Mouse (Mus musculus) MEL (cell line): Measurements from ENCODE around the gene Glt8d1. TPM values are rescaled to one million over a fixed set of nuclear protein-coding genes. Genes with fewer than 3 reads are reported as not detected.

Source experiments
- DNase-seq: peaks from one replicate; pipeline ENCODE4 v3.0.0; 2011; ENCODE audit warnings: low read depth, low spot score
- H3K27ac ChIP-seq: 2 replicates; pipeline ENCODE4 v1.5.1; 2012; ENCODE audit warnings: low read depth, mild to moderate bottlenecking, control low read depth, low read length, moderate library complexity; ENCODE audit not compliant: control insufficient read depth
- H3K27me3 ChIP-seq, 2 experiments: fragments of 150-350 bp in 1 of 2; sonication (generic) in 1 of 2; 2 replicates each; pipeline ENCODE4 v1.6.1; 2012; ENCODE audit warnings: low read length in 2 of 2, mild to moderate bottlenecking in 2 of 2, improper control_type of control experiment in 1 of 2, moderate library complexity in 1 of 2; ENCODE audit not compliant: insufficient read depth in 2 of 2, control insufficient read depth in 1 of 2
- H3K36me3 ChIP-seq, 2 experiments: 2 replicates each; pipeline ENCODE4 v1.6.1; 2012 to 2014; ENCODE audit warnings: low read length in 2 of 2, improper control_type of control experiment in 1 of 2, inconsistent platforms in 1 of 2, mild to moderate bottlenecking in 1 of 2; ENCODE audit not compliant: insufficient read depth in 2 of 2, control insufficient read depth in 1 of 2
- H3K4me1 ChIP-seq, 2 experiments: fragments of 150-350 bp in 1 of 2; sonication (generic) in 1 of 2; 2 replicates each; pipeline ENCODE4 v1.6.1; 2012; ENCODE audit warnings: low read length in 2 of 2, improper control_type of control experiment in 1 of 2, mild to moderate bottlenecking in 1 of 2; ENCODE audit not compliant: insufficient read depth in 2 of 2, control insufficient read depth in 1 of 2
- H3K4me3 ChIP-seq, 2 experiments: fragments of 150-350 bp in 1 of 2; sonication (generic) in 1 of 2; 2 replicates each; pipeline ENCODE4 v1.5.1; 2012; ENCODE audit warnings: low read depth in 2 of 2, low read length in 2 of 2, mild to moderate bottlenecking in 2 of 2, moderate library complexity in 2 of 2, control low read depth in 1 of 2, improper control_type of control experiment in 1 of 2; ENCODE audit not compliant: control insufficient read depth in 1 of 2, insufficient read depth in 1 of 2
- H3K79me2 ChIP-seq: 2 replicates; pipeline ENCODE4 v1.6.1; 2012; ENCODE audit warnings: mild to moderate bottlenecking, low read length, moderate library complexity; ENCODE audit not compliant: control insufficient read depth, poor library complexity, insufficient read depth
- H3K9ac ChIP-seq: 2 replicates; pipeline ENCODE4 v1.6.1; 2012; ENCODE audit warnings: low read depth, mild to moderate bottlenecking, control low read depth, low read length, moderate library complexity; ENCODE audit not compliant: control insufficient read depth, poor library complexity, severe bottlenecking
- H3K9me3 ChIP-seq: fragments of 150-350 bp; sonication (generic); replicated peaks from 2 replicates; pipeline ENCODE4 v1.6.1; 2012; ENCODE audit warnings: mild to moderate bottlenecking, low read length, improper control_type of control experiment, moderate library complexity; ENCODE audit not compliant: insufficient read depth
- BHLHE40 ChIP-seq: IDR thresholded peaks from 2 replicates; pipeline ENCODE4 v1.6.1; 2012; ENCODE audit warnings: low read depth, mild to moderate bottlenecking, inconsistent platforms, low read length, improper control_type of control experiment, borderline replicate concordance
- CHD2 ChIP-seq: IDR thresholded peaks from 2 replicates; pipeline ENCODE4 v1.6.1; 2011; ENCODE audit warnings: low read length, improper control_type of control experiment
- CTCF ChIP-seq, 3 experiments: IDR thresholded peaks in 2 of 3; conservative IDR thresholded peaks in 1 of 3; 2 replicates each; pipeline ENCODE4 v1.5.1; 2011 to 2012; ENCODE audit warnings: low read length in 3 of 3, low read depth in 2 of 3, mild to moderate bottlenecking in 2 of 3, improper control_type of control experiment in 1 of 3, inconsistent platforms in 1 of 3, mixed read lengths in 1 of 3, moderate library complexity in 1 of 3; ENCODE audit not compliant: control insufficient read depth in 1 of 3, insufficient read depth in 1 of 3, poor library complexity in 1 of 3, severe bottlenecking in 1 of 3
- E2F4 ChIP-seq: IDR thresholded peaks from 2 replicates; pipeline ENCODE4 v1.6.1; 2011; ENCODE audit warnings: low read depth, low read length, improper control_type of control experiment, borderline replicate concordance
- ELF1 ChIP-seq: IDR thresholded peaks from 2 replicates; pipeline ENCODE4 v1.6.1; 2014; ENCODE audit warnings: low read depth, mild to moderate bottlenecking, inconsistent platforms, low read length, improper control_type of control experiment, moderate library complexity
- EP300 ChIP-seq, 2 experiments: IDR thresholded peaks; 2 replicates each; pipeline ENCODE4 v1.6.1; 2011; ENCODE audit warnings: improper control_type of control experiment in 2 of 2, low read length in 2 of 2, low read depth in 1 of 2, mild to moderate bottlenecking in 1 of 2
- GABPA ChIP-seq: IDR thresholded peaks from 2 replicates; pipeline ENCODE4 v1.6.1; 2012; ENCODE audit warnings: low read depth, mild to moderate bottlenecking, inconsistent platforms, low read length, improper control_type of control experiment, moderate library complexity
- GATA1 ChIP-seq: IDR thresholded peaks from 2 replicates; pipeline ENCODE4 v1.6.1; 2011; ENCODE audit warnings: low read depth, low read length, improper control_type of control experiment
- KAT2A ChIP-seq: conservative IDR thresholded peaks from 2 replicates; pipeline ENCODE4 v1.6.1; 2012; ENCODE audit warnings: low read depth, low read length, improper control_type of control experiment, inconsistent platforms
- MAFK ChIP-seq: IDR thresholded peaks from 2 replicates; pipeline ENCODE4 v1.6.1; 2011; ENCODE audit warnings: low read depth, mild to moderate bottlenecking, low read length, improper control_type of control experiment, borderline replicate concordance
- MAX ChIP-seq: IDR thresholded peaks from 2 replicates; pipeline ENCODE4 v1.6.1; 2011; ENCODE audit warnings: low read length, improper control_type of control experiment
- MXI1 ChIP-seq: IDR thresholded peaks from 2 replicates; pipeline ENCODE4 v1.6.1; 2011; ENCODE audit warnings: mild to moderate bottlenecking, low read depth, low read length, improper control_type of control experiment
- MYB ChIP-seq: IDR thresholded peaks from 2 replicates; pipeline ENCODE4 v1.6.1; 2011; ENCODE audit warnings: mild to moderate bottlenecking, low read depth, low read length, improper control_type of control experiment
- NELFE ChIP-seq: IDR thresholded peaks from 2 replicates; pipeline ENCODE4 v1.6.1; 2011; ENCODE audit warnings: low read depth, low read length, improper control_type of control experiment
- POLR2A ChIP-seq, 2 experiments: IDR thresholded peaks; 2 replicates each; pipeline ENCODE4 v1.6.1; 2011 to 2012; ENCODE audit warnings: low read length in 2 of 2, mild to moderate bottlenecking in 2 of 2, control low read depth in 1 of 2, improper control_type of control experiment in 1 of 2, low read depth in 1 of 2, moderate library complexity in 1 of 2; ENCODE audit not compliant: control insufficient read depth in 1 of 2, insufficient read depth in 1 of 2, poor library complexity in 1 of 2
- POLR2AphosphoS2 ChIP-seq: IDR thresholded peaks from 2 replicates; pipeline ENCODE4 v1.6.1; 2011; ENCODE audit warnings: low read length, improper control_type of control experiment
- POLR2AphosphoS5 ChIP-seq: IDR thresholded peaks from 2 replicates; pipeline ENCODE4 v1.6.1; 2012; ENCODE audit warnings: low read depth, borderline replicate concordance, mild to moderate bottlenecking, inconsistent platforms, low read length, moderate library complexity, mixed read lengths
- RCOR1 ChIP-seq: IDR thresholded peaks from 2 replicates; pipeline ENCODE4 v1.6.1; 2012; ENCODE audit warnings: low read depth, mild to moderate bottlenecking, inconsistent platforms, low read length, improper control_type of control experiment
- SIN3A ChIP-seq: IDR thresholded peaks from 2 replicates; pipeline ENCODE4 v1.6.1; 2012; ENCODE audit warnings: low read length, improper control_type of control experiment, inconsistent platforms
- TAL1 ChIP-seq: IDR thresholded peaks from 2 replicates; pipeline ENCODE4 v1.6.1; 2012; ENCODE audit warnings: mild to moderate bottlenecking, inconsistent platforms, low read length, moderate library complexity, mixed read lengths
- TCF12 ChIP-seq: IDR thresholded peaks from 2 replicates; pipeline ENCODE4 v1.6.1; 2014; ENCODE audit warnings: low read depth, mild to moderate bottlenecking, inconsistent platforms, low read length, improper control_type of control experiment, moderate library complexity
- UBTF ChIP-seq: IDR thresholded peaks from 2 replicates; pipeline ENCODE4 v1.6.1; 2012; ENCODE audit warnings: low read depth, mild to moderate bottlenecking, inconsistent platforms, low read length, improper control_type of control experiment, moderate library complexity, borderline replicate concordance; ENCODE audit not compliant: insufficient read depth
- USF2 ChIP-seq, 2 experiments: IDR thresholded peaks; 2 replicates each; pipeline ENCODE4 v1.6.1; 2011 to 2012; ENCODE audit warnings: improper control_type of control experiment in 2 of 2, low read length in 2 of 2, borderline replicate concordance in 1 of 2, inconsistent platforms in 1 of 2, low read depth in 1 of 2, mild to moderate bottlenecking in 1 of 2; ENCODE audit not compliant: insufficient read depth in 1 of 2
- ZC3H11A ChIP-seq: IDR thresholded peaks from 2 replicates; pipeline ENCODE4 v1.6.1; 2012; ENCODE audit warnings: low read depth, mild to moderate bottlenecking, inconsistent platforms, low read length, improper control_type of control experiment
- polyA plus RNA-seq, 2 experiments: library from polyadenylated mRNA; stranded (reverse) in 1 of 2; unstranded in 1 of 2; fragments of >175 nt in 1 of 2; fragments of >200 nt in 1 of 2; gene quantifications; 2 replicates each; pipeline versions ENCODE4 v1.2.1 to v1.2.4; 2012; ENCODE audit warnings: low replicate concordance in 2 of 2, low read depth in 1 of 2; ENCODE audit not compliant: insufficient read length in 2 of 2, insufficient read depth in 1 of 2, missing spikeins in 1 of 2
- total RNA-seq: library from RNA; depleted of rRNA; stranded (reverse); fragments of 300-350 nt; gene quantifications from 2 replicates; pipeline ENCODE4 v1.2.3, GENCODE M21; 2012

Glt8d1 gene
- total and polyA plus RNA-seq, 3 experiments = 15.6 to 19.2 TPM; not detected in 1

- Histone ChIP-seq H3K36me3 (peaks cover 1 to 8% of the 10 kb centered on the region in 2 experiments; a peak in 2 of 4 replicates), H3K4me3 (no peak overlapping the region), H3K79me2 (peaks cover 2% of the 10 kb centered on the region; the same call in 1 of the 2 replicates), H3K27me3 (no peaks in the 10 kb centered on the region), H3K27ac (no peak overlapping the region), H3K4me1 (peaks cover 4 to 10% of the 10 kb centered on the region in 2 experiments), H3K9ac (no peak overlapping the region), H3K9me3 (no peaks in the 10 kb centered on the region)
- TF ChIP-seq EP300 (IDR thresholded peaks at IDR 0.05; ENCODE audit: low read depth in 1 of 2, low read length in 2 of 2) (peak in 1 of 2 experiments; percentile 53; a peak in 2 of 4 replicates), BHLHE40 (no peak), MAX (no peak), CHD2 (no peak), GATA1 (0 out of 2 replicates have a peak, but pooled peaks have one; percentile 26), ZC3H11A (no peak), NELFE (no peak), GABPA (no peak), UBTF (no peak), SIN3A (no peak), MAFK (no peak), ELF1 (no peak), USF2 (IDR thresholded peaks at IDR 0.05; ENCODE audit: borderline replicate concordance in 1 of 2, insufficient read depth in 1 of 2, low read depth in 1 of 2, low read length in 2 of 2) (no peak), POLR2AphosphoS5 (no peak), CTCF (IDR thresholded peaks at IDR 0.05 in 2 of 3, conservative IDR thresholded peaks at IDR 0.05 in 1 of 3; ENCODE audit: control insufficient read depth in 1 of 3, insufficient read depth in 1 of 3, low read depth in 2 of 3, low read length in 3 of 3, poor library complexity in 1 of 3, severe bottlenecking in 1 of 3) (no peak), TCF12 (no peak), RCOR1 (no peak), POLR2AphosphoS2 (no peak), KAT2A (no peak), MXI1 (no peak), TAL1 (peak; percentile 64)
- DNase-seq = peak; percentile 55
These were observed 5.6 kb downstream of the Glt8d1 start for GRCm38 (mm10) chr14:31006779-31007178.

- Histone ChIP-seq H3K27ac (no peak overlapping the region), H3K79me2 (peaks cover 9% of the 10 kb centered on the region), H3K9ac (no peak overlapping the region), H3K9me3 (no peaks in the 10 kb centered on the region), H3K4me3 (no peak overlapping the region), H3K4me1 (peaks cover 8 to 11% of the 10 kb centered on the region in 2 experiments), H3K27me3 (no peaks in the 10 kb centered on the region), H3K36me3 (peaks cover 28 to 35% of the 10 kb centered on the region in 2 experiments)
- TF ChIP-seq EP300 (IDR thresholded peaks at IDR 0.05; ENCODE audit: low read depth in 1 of 2, low read length in 2 of 2) (no peak), POLR2A (IDR thresholded peaks at IDR 0.05; ENCODE audit: control insufficient read depth in 1 of 2, insufficient read depth in 1 of 2, low read depth in 1 of 2, low read length in 2 of 2, poor library complexity in 1 of 2) (peak in 1 of 2 experiments; percentile 54; a peak in 2 of 4 replicates), E2F4 (no peak), MYB (0 out of 2 replicates have a peak, but pooled peaks have one; percentile 6), POLR2AphosphoS2 (peak; percentile 64; the same call in 1 of the 2 replicates)
- DNase-seq = peak; percentile 53
These were observed 10.4 kb downstream of the Glt8d1 start for GRCm38 (mm10) chr14:31011588-31011987.
